26 mouse cellular contexts compared by ENCODE assay signal in the genomic region with DNA sequence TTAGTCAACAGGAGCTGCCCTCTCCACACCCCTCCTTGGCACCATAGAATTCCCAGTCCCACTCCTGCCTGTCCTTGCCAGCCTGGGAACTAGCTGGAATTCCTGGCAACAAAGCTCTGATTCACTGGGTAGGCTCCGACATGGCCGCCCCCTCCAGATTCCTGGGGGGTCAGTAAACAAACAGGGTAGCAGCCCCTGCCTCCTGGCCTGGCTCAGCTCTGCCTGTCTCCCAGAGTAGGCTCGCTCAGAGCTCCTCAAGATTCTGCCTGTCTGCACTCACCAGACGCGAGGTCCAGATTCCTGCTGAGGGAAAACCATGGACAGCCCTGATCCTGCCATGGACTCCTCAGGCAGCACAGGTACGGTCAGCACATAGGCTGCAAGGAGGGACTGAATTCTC. TPM values are rescaled to one million over a fixed set of nuclear protein-coding genes. Genes with fewer than 3 reads are reported as not detected.
DNase-seq lines count a peak whose midpoint lies in the region; ATAC-seq and TF ChIP-seq lines count a peak whose summit lies in the region.
"Had no signal": no experiment of that assay in that cellular context is flagged by ENCODE, and none has a peak within 500 bp of the region (broad histone marks: within the 10 kb centered on the region; RNA-seq: fewer than 3 reads in every experiment).

No protein-coding gene starts in this region.

- no peaks in the 10 kb centered on the region for H3K27me3 ChIP-seq in hindbrain, embryonic 12.5 days
- H3K27me3 ChIP-seq in hindbrain, embryonic 13.5 days = no peaks in the 10 kb centered on the region
- H3K27me3 ChIP-seq in midbrain, embryonic 16.5 days (ENCODE audit: control insufficient read depth, insufficient read depth, low read depth, low read length) = no peaks in the 10 kb centered on the region
- no peaks in the 10 kb centered on the region for H3K27me3 ChIP-seq in midbrain, embryonic 15.5 days (replicated peaks)
- H3K27me3 ChIP-seq in myocyte (ENCODE audit: control insufficient read depth, insufficient read depth, insufficient read length) = no peaks in the 10 kb centered on the region
- H3K27me3 ChIP-seq in kidney, adult 2 months (replicated peaks; ENCODE audit: control insufficient read depth, insufficient read depth, low read length) = no peaks in the 10 kb centered on the region

- H3K4me3 ChIP-seq in hindbrain, embryonic 12.5 days = no peak overlapping the region
- no peak overlapping the region for H3K4me3 ChIP-seq in hindbrain, embryonic 13.5 days
- H3K4me3 ChIP-seq in midbrain, embryonic 16.5 days (ENCODE audit: low read depth, low read length) = no peak overlapping the region
- H3K4me3 ChIP-seq in midbrain, embryonic 15.5 days = no peak overlapping the region
- H3K4me3 ChIP-seq in myocyte = no peak overlapping the region
- no peak overlapping the region for H3K4me3 ChIP-seq in kidney, adult 2 months (ENCODE audit: insufficient read depth, low read depth, low read length)
- H3K4me3 ChIP-seq: kidney, embryonic 15.5 days; limb, embryonic 12.5 days; megakaryocyte, embryonic 14.5 days had no signal

- no peak overlapping the region for H3K9ac ChIP-seq in hindbrain, embryonic 12.5 days
- H3K9ac ChIP-seq in hindbrain, embryonic 13.5 days = no peak overlapping the region
- H3K9ac ChIP-seq in midbrain, embryonic 16.5 days (ENCODE audit: low read depth, low read length) = no peak overlapping the region
- no peak overlapping the region for H3K9ac ChIP-seq in midbrain, embryonic 15.5 days
- H3K9ac ChIP-seq: kidney, embryonic 15.5 days; limb, embryonic 12.5 days; liver, postnatal 0 days had no signal

- TF ChIP-seq CTCF in kidney, adult 2 months (conservative IDR thresholded peaks at IDR 0.05; ENCODE audit: insufficient read depth, insufficient read length, low read depth, low read length) = no peak

- H3ac ChIP-seq in myocyte (ENCODE audit: control insufficient read depth, insufficient read length) = no peak overlapping the region

- peak; percentile 14 to 25 for DNase-seq in cerebellum, postnatal 14 days
- no peak for DNase-seq in kidney, adult 2 months
- DNase-seq: adrenal gland, postnatal 10 days; cerebellum, adult 9-10 months; heart, postnatal 10 days; kidney, postnatal 36 days; layer of hippocampus, adult 9-11 months; liver, postnatal 0 days; midbrain, embryonic 14.5 days; right cerebral cortex, postnatal 25 days; thymus, postnatal 36 days had no signal

- WGBS in hindbrain, embryonic 12.5 days = 50% methylated on average over 6 of the region's 6 CpGs
- WGBS in hindbrain, embryonic 13.5 days = 52% methylated on average over 6 of the region's 6 CpGs
- WGBS in midbrain, embryonic 16.5 days = 45% methylated on average over 6 of the region's 6 CpGs
- WGBS in midbrain, embryonic 15.5 days = 64% methylated on average over 6 of the region's 6 CpGs
- 76% methylated on average over 6 of the region's 6 CpGs for WGBS in kidney, adult 2 months

- H3K4me2 ChIP-seq in hindbrain, embryonic 12.5 days (replicated peaks) = no peak overlapping the region
- no peak overlapping the region for H3K4me2 ChIP-seq in hindbrain, embryonic 13.5 days
- no peak overlapping the region for H3K4me2 ChIP-seq in midbrain, embryonic 16.5 days (ENCODE audit: low read length)
- no peak overlapping the region for H3K4me2 ChIP-seq in midbrain, embryonic 15.5 days
- H3K4me2 ChIP-seq in myocyte (ENCODE audit: low read depth) = peak overlapping the region; percentile 18
- H3K4me2 ChIP-seq: heart, embryonic 11.5 days; kidney, embryonic 15.5 days; limb, embryonic 12.5 days; liver, embryonic 11.5 days had no signal

- no peaks in the 10 kb centered on the region for H3K9me3 ChIP-seq in hindbrain, embryonic 12.5 days (replicated peaks)
- no peaks in the 10 kb centered on the region for H3K9me3 ChIP-seq in hindbrain, embryonic 13.5 days
- H3K9me3 ChIP-seq in midbrain, embryonic 16.5 days (replicated peaks; ENCODE audit: control insufficient read depth, low read length, poor library complexity, severe bottlenecking) = no peaks in the 10 kb centered on the region
- H3K9me3 ChIP-seq in midbrain, embryonic 15.5 days = no peaks in the 10 kb centered on the region
- H3K9me3 ChIP-seq: kidney, embryonic 15.5 days; limb, embryonic 12.5 days; megakaryocyte, embryonic 14.5 days had no signal

- no peak overlapping the region for H3K27ac ChIP-seq in hindbrain, embryonic 12.5 days
- no peak overlapping the region for H3K27ac ChIP-seq in hindbrain, embryonic 13.5 days
- H3K27ac ChIP-seq in midbrain, embryonic 16.5 days (ENCODE audit: low read length) = no peak overlapping the region
- no peak overlapping the region for H3K27ac ChIP-seq in midbrain, embryonic 15.5 days
- no peak overlapping the region for H3K27ac ChIP-seq in kidney, adult 2 months (ENCODE audit: insufficient read depth, low read depth, low read length)
- H3K27ac ChIP-seq: kidney, embryonic 15.5 days; limb, embryonic 12.5 days had no signal

- H3K36me3 ChIP-seq in hindbrain, embryonic 12.5 days = no peaks in the 10 kb centered on the region
- no peaks in the 10 kb centered on the region; the same call in 1 of the 2 replicates for H3K36me3 ChIP-seq in hindbrain, embryonic 13.5 days
- H3K36me3 ChIP-seq in midbrain, embryonic 16.5 days (ENCODE audit: control insufficient read depth, insufficient read depth, low read length) = 0 out of 2 replicates have a peak, but pooled peaks cover 2% of the 10 kb centered on the region
- no peaks in the 10 kb centered on the region for H3K36me3 ChIP-seq in midbrain, embryonic 15.5 days (replicated peaks)
- no peaks in the 10 kb centered on the region for H3K36me3 ChIP-seq in myocyte (ENCODE audit: control insufficient read depth, insufficient read depth)
- no peaks in the 10 kb centered on the region for H3K36me3 ChIP-seq in kidney, adult 2 months (ENCODE audit: control insufficient read depth, insufficient read depth, low read length)
- H3K36me3 ChIP-seq: kidney, embryonic 15.5 days; limb, embryonic 12.5 days had no signal

- ATAC-seq in cerebellum, adult (ENCODE audit: insufficient number of reproducible peaks, low FRiP score, low TSS enrichment) = no peak
- peak; percentile 50; the same call in 1 of the 2 replicates for ATAC-seq in hindbrain, embryonic 12.5 days (ENCODE audit: low FRiP score)
- no peak for ATAC-seq in hindbrain, embryonic 13.5 days (ENCODE audit: low FRiP score)
- ATAC-seq in midbrain, embryonic 16.5 days = peak; percentile 56
- ATAC-seq in midbrain, embryonic 15.5 days (replicated peaks) = no peak
- ATAC-seq: intestine, postnatal 0 days; liver, postnatal 0 days had no signal

- H3K4me1 ChIP-seq in hindbrain, embryonic 12.5 days = no peaks in the 10 kb centered on the region
- H3K4me1 ChIP-seq in hindbrain, embryonic 13.5 days (replicated peaks) = no peaks in the 10 kb centered on the region
- no peaks in the 10 kb centered on the region for H3K4me1 ChIP-seq in midbrain, embryonic 16.5 days (ENCODE audit: control insufficient read depth, insufficient read depth, low read length)
- H3K4me1 ChIP-seq in midbrain, embryonic 15.5 days = no peaks in the 10 kb centered on the region
- no peaks in the 10 kb centered on the region for H3K4me1 ChIP-seq in kidney, adult 2 months (ENCODE audit: control insufficient read depth, insufficient read depth, low read length)
- H3K4me1 ChIP-seq: kidney, embryonic 15.5 days; limb, embryonic 12.5 days; megakaryocyte, embryonic 14.5 days had no signal

- no peak for TF ChIP-seq POLR2A in myocyte (IDR thresholded peaks at IDR 0.05; ENCODE audit: insufficient read length, low read depth)
- no peak for TF ChIP-seq POLR2A in kidney, adult 2 months (IDR thresholded peaks at IDR 0.05; ENCODE audit: low read depth, low read length)

- H3K79me2 ChIP-seq in myocyte (ENCODE audit: control insufficient read depth, insufficient read depth) = no peaks in the 10 kb centered on the region

TF ChIP-seq in myocyte, 11 proteins besides CTCF, POLR2A, EP300 and RAD21:
- TF ChIP-seq E2F4 (IDR thresholded peaks at IDR 0.05; ENCODE audit: insufficient read depth) (no peak), MAX (IDR thresholded peaks at IDR 0.05; ENCODE audit: low read depth) (no peak), MYOD1 (IDR thresholded peaks at IDR 0.05; ENCODE audit: control insufficient read depth in 1 of 3, insufficient read length in 2 of 3, low read depth in 2 of 3) (no peak), TCF12 (IDR thresholded peaks at IDR 0.05; ENCODE audit: insufficient read depth, poor library complexity, severe bottlenecking) (no peak), TCF3 (IDR thresholded peaks at IDR 0.05; ENCODE audit: insufficient read length, low read depth) (no peak), SRF (IDR thresholded peaks at IDR 0.05; ENCODE audit: control insufficient read depth, insufficient read length, low read depth) (no peak), CEBPB (IDR thresholded peaks at IDR 0.05; ENCODE audit: insufficient read depth, poor library complexity, severe bottlenecking) (no peak), MYOG (IDR thresholded peaks at IDR 0.05; ENCODE audit: control insufficient read depth in 1 of 3, insufficient read depth in 1 of 3, insufficient read length in 2 of 3, low read depth in 2 of 3) (no peak), REST (IDR thresholded peaks at IDR 0.05; ENCODE audit: insufficient read depth, insufficient read length) (no peak), USF1 (IDR thresholded peaks at IDR 0.05; ENCODE audit: low read depth) (no peak), POLR2AphosphoS2 (IDR thresholded peaks at IDR 0.05; ENCODE audit: insufficient read length, low read depth) (no peak)

RNA-seq across cellular contexts. Expression of gene Drp2, which starts 22.5 kb away (rescaled TPM):
- polyA plus RNA-seq in hindbrain, embryonic 12.5 days (2016; fragmentation: Nextera tagmentation; extraction: Ambion mirVana) = 13.0 and 13.9 TPM in 2 replicates
- polyA plus RNA-seq in hindbrain, embryonic 13.5 days (2015; fragmentation: Nextera tagmentation; extraction: Ambion mirVana) = 19.0 and 20.8 TPM in 2 replicates
- 22.4 and 24.1 TPM in 2 replicates for polyA plus RNA-seq in midbrain, embryonic 16.5 days (2015; fragmentation: Nextera tagmentation; extraction: Ambion mirVana)
- 23.1 and 27.0 TPM in 2 replicates for polyA plus RNA-seq in midbrain, embryonic 15.5 days (2015; fragmentation: Nextera tagmentation; extraction: Ambion mirVana)
- polyA plus RNA-seq in myocyte (2012; fragmentation: generic; extraction: Trizol) = 8.0 TPM
- 0.09 and 0.19 TPM in 2 replicates for polyA plus RNA-seq in kidney, adult 2 months (2012; rRNA removed)

RNA-seq across cellular contexts. Expression of gene Taf7l, which starts 49.5 kb away (rescaled TPM):
- 0.35 TPM in 1 of 2 replicates, not detected in the other for polyA plus RNA-seq in hindbrain, embryonic 12.5 days (2016; fragmentation: Nextera tagmentation; extraction: Ambion mirVana)
- 0.17 and 0.27 TPM in 2 replicates for polyA plus RNA-seq in hindbrain, embryonic 13.5 days (2015; fragmentation: Nextera tagmentation; extraction: Ambion mirVana)
- 0.57 TPM in 1 of 2 replicates, not detected in the other for polyA plus RNA-seq in midbrain, embryonic 16.5 days (2015; fragmentation: Nextera tagmentation; extraction: Ambion mirVana)
- 0.31 and 0.41 TPM in 2 replicates for polyA plus RNA-seq in midbrain, embryonic 15.5 days (2015; fragmentation: Nextera tagmentation; extraction: Ambion mirVana)
- polyA plus RNA-seq in myocyte (2012; fragmentation: generic; extraction: Trizol) = 0.41 TPM
- 0.05 TPM in 1 of 2 replicates, not detected in the other for polyA plus RNA-seq in kidney, adult 2 months (2012; rRNA removed)
- polyA plus RNA-seq: cortical plate, adult 2 months; embryonic facial prominence, embryonic 11.5 days; heart, embryonic 11.5 days; intestine, postnatal 0 days; kidney, embryonic 15.5 days; liver, embryonic 11.5 days; liver, postnatal 0 days; spleen, adult 2 months had no signal

Comparison
In these comparisons a context has a peak if more than half of its experiments do, and no peak if none do; other contexts are left out.
1. ATAC-seq: peak in hindbrain, embryonic 12.5 days (single experiment) and midbrain, embryonic 16.5 days (single experiment); none in cerebellum, adult (single experiment), hindbrain, embryonic 13.5 days (single experiment) and midbrain, embryonic 15.5 days (single experiment).